8 mouse cellular contexts compared by ENCODE assay signal in the genomic region with DNA sequence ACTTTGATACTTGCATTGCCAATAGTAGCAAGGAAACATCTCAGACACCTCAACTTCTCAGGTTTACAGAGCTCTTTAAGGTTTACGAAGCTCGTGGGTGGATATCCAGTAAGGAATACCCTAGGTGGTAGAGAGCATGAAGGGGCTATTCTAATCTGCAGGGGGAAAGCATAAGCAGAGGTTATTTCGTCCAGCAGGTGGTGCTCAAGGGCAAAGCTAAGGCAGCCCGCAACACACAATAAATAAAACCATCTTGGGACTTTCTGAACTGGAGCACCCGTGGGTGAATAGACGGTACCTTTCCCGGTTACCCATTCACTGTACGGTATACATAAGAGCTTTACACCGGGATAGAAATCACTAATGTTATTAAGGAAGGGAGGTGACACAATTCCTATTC.
DNase-seq lines count a peak whose midpoint lies in the region; ATAC-seq and TF ChIP-seq lines count a peak whose summit lies in the region.

No protein-coding gene starts in this region.

- WGBS in forebrain, embryonic 12.5 days: 26% methylated on average over 9 of the region's 9 CpGs
- WGBS in liver, postnatal 0 days (ENCODE audit: insufficient replicate concordance): 14% methylated on average over 9 of the region's 9 CpGs
- 16% methylated on average over 9 of the region's 9 CpGs for WGBS in neural tube, embryonic 15.5 days

- H3K4me2 ChIP-seq in forebrain, embryonic 12.5 days: 0 out of 2 replicates have a peak overlapping the region, but pooled peaks have one; percentile 15
- peak overlapping the region; percentile 41 for H3K4me2 ChIP-seq in liver, postnatal 0 days (ENCODE audit: low read depth, low read length)
- H3K4me2 ChIP-seq in neural tube, embryonic 15.5 days: peak overlapping the region; percentile 43

- no peak for TF ChIP-seq EP300 in liver, postnatal 0 days (IDR thresholded peaks at IDR 0.05; ENCODE audit: low read depth)

- H3K27me3 ChIP-seq in forebrain, embryonic 12.5 days: no peaks in the 10 kb centered on the region
- no peaks in the 10 kb centered on the region for H3K27me3 ChIP-seq in liver, postnatal 0 days (ENCODE audit: insufficient read depth, low read length)
- no peaks in the 10 kb centered on the region for H3K27me3 ChIP-seq in neural tube, embryonic 15.5 days (replicated peaks)

- peak; percentile 87 for ATAC-seq in CD4-positive, CD25-positive, alpha-beta regulatory T cell, adult 4 months
- ATAC-seq in forebrain, embryonic 12.5 days (ENCODE audit: low FRiP score): peak; percentile 79
- 0 out of 2 replicates have a peak, but pooled peaks have one; percentile 31 for ATAC-seq in liver, postnatal 0 days
- ATAC-seq in neural tube, embryonic 15.5 days (ENCODE audit: low FRiP score): peak; percentile 70

- peak; percentile 39 for DNase-seq in brain, embryonic 18.5 days (ENCODE audit: low read depth, low spot score)
- peak; percentile 73 to 77 for DNase-seq in heart, postnatal 36 days
- peak; percentile 85 for DNase-seq in layer of hippocampus, adult 11-12 months (ENCODE audit: low spot score)
- peak; percentile 73 for DNase-seq in liver, postnatal 0 days
- DNase-seq in testis, postnatal 10 days (ENCODE audit: low spot score): peak; percentile 87

- H3K9ac ChIP-seq in forebrain, embryonic 12.5 days: no peak overlapping the region
- H3K9ac ChIP-seq in liver, postnatal 0 days (replicated peaks): no peak overlapping the region
- no peak overlapping the region for H3K9ac ChIP-seq in neural tube, embryonic 15.5 days (replicated peaks)

- H3K4me1 ChIP-seq in forebrain, embryonic 12.5 days: no peaks in the 10 kb centered on the region
- no peaks in the 10 kb centered on the region for H3K4me1 ChIP-seq in liver, postnatal 0 days (ENCODE audit: insufficient read depth)
- H3K4me1 ChIP-seq in neural tube, embryonic 15.5 days: no peaks in the 10 kb centered on the region

- H3K9me3 ChIP-seq in forebrain, embryonic 12.5 days: no peaks in the 10 kb centered on the region
- H3K9me3 ChIP-seq in liver, postnatal 0 days (ENCODE audit: low read length): no peaks in the 10 kb centered on the region
- H3K9me3 ChIP-seq in neural tube, embryonic 15.5 days (replicated peaks): no peaks in the 10 kb centered on the region

- intact Hi-C loops in heart, postnatal 36 days (cut with DNase I): loop anchor here (1.0 to 5.0 kb wide), 4 partner anchors 142 to 994 kb away; no protein-coding TSS in a partner anchor

- H3K36me3 ChIP-seq in forebrain, embryonic 12.5 days (replicated peaks): no peaks in the 10 kb centered on the region
- H3K36me3 ChIP-seq in liver, postnatal 0 days (replicated peaks; ENCODE audit: insufficient read depth, low read length): no peaks in the 10 kb centered on the region
- no peaks in the 10 kb centered on the region for H3K36me3 ChIP-seq in neural tube, embryonic 15.5 days

- no peak overlapping the region for H3K4me3 ChIP-seq in forebrain, embryonic 12.5 days (replicated peaks)
- no peak overlapping the region for H3K4me3 ChIP-seq in liver, postnatal 0 days (ENCODE audit: low read depth, low read length)
- H3K4me3 ChIP-seq in neural tube, embryonic 15.5 days (replicated peaks): no peak overlapping the region

- no peak overlapping the region for H3K27ac ChIP-seq in forebrain, embryonic 12.5 days
- no peak overlapping the region for H3K27ac ChIP-seq in liver, postnatal 0 days (ENCODE audit: low read depth)
- no peak overlapping the region for H3K27ac ChIP-seq in neural tube, embryonic 15.5 days (replicated peaks)

- peak; percentile 86 for TF ChIP-seq CTCF in liver, postnatal 0 days (IDR thresholded peaks at IDR 0.05; ENCODE audit: low read depth)

Comparison
In these comparisons a context has a peak if more than half of its experiments do, and no peak if none do; other contexts are left out.
1. ATAC-seq: peak in every context shown above with its lines; median percentile 87 in CD4-positive, CD25-positive, alpha-beta regulatory T cell, adult 4 months; 79 in forebrain, embryonic 12.5 days; 70 in neural tube, embryonic 15.5 days; 31 in liver, postnatal 0 days.